Mouse (Mus musculus) liver, adult 2 months (tissue): ENCODE results near the gene Nhp2.

Experiments
- CTCF ChIP-seq: fragments of 200-500 bp; IDR thresholded peaks from 2 replicates; pipeline ENCODE4 v1.5.1; 2011; ENCODE audit warnings: low read depth, low read length, control low read depth
- POLR2A ChIP-seq: fragments of 200-500 bp; IDR thresholded peaks from 2 replicates; pipeline ENCODE4 v1.6.1; 2011; ENCODE audit warnings: low read length, control low read depth; ENCODE audit not compliant: insufficient read depth; ENCODE audit errors: extremely low read depth

DNA sequence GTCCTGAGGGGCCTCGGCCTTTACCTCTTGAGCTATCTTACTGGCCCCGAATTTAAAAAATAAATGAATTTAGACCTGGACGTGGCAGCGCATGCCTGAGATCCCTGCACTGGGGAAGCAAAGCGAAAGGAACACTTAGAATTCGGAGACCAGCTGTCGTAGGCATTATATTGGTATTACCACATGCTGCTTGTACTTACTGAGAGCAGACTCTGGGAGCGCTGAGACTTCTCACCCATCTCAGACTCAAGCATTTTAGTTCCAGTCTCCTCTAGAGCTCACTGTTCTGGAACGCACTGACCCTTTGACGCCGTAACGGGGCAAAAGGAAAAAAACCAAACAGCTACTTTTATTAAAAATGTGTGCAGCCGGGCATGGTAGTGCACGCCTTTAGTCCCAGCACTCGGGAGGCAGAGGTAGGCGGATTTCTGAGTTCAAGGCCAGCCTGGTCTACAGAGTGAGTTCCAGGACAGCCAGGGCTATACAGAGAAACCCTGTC is 42.4 kb downstream of the Nhp2 start:
- no peak for TF ChIP-seq CTCF
- TF ChIP-seq POLR2A: no peak
